Mouse (Mus musculus): ENCODE measurements around the gene Gucy1b2. TPM values are rescaled to one million over a fixed set of nuclear protein-coding genes. Genes with fewer than 3 reads are reported as not detected.

Gucy1b2 gene
- total RNA-seq, 1 experiment from 2014 or later, result not detected

Other genes starting within 250 kb of the Gucy1b2 start
- 12.2 to 18.4 TPM (median 16.7 TPM) in 3 replicates for gene Rnaseh2b, start 163.7 kb downstream of the Gucy1b2 start, total RNA-seq (2017)
- gene Dleu7, start 163.2 kb downstream of the Gucy1b2 start, total RNA-seq (2017), result not detected in 3 replicates
- gene Fam124a, start 99.4 kb upstream of the Gucy1b2 start, total RNA-seq (2017), result not detected in 3 replicates
- gene Gm4131, start 110.6 kb upstream of the Gucy1b2 start, total RNA-seq (2017), result not detected in 3 replicates
- gene Serpine3, start 207.4 kb upstream of the Gucy1b2 start, total RNA-seq (2017), result not detected in 3 replicates